Mouse (Mus musculus) activated CD4-positive, CD25-positive, alpha-beta regulatory T cell, adult 4 months (primary cell): Measurements from ENCODE around the gene Grid2ip. TPM values are rescaled to one million over a fixed set of nuclear protein-coding genes. Genes with fewer than 3 reads are reported as not detected.
A peak's percentile ranks its signal among the peaks of the same experiment; 100 is the strongest.
"Not testable (repeated sequence)": the region's sequence is repeated elsewhere in the genome, so short reads cannot be mapped to it uniquely, and the experiment has no call there.

ENCODE experiments used
- ATAC-seq: one replicate; pipeline ENCODE4 v1.8.0; 2017
- polyA plus RNA-seq, 2 experiments: library from polyadenylated mRNA; unstranded; fragments of 100-300 nt; shearing (Covaris generic); gene quantifications; one replicate each; pipeline ENCODE4 v1.2.1; 2017

Grid2ip gene
- polyA plus RNA-seq, 2 experiments from 2014 or later: not detected

GRCm38 (mm10) chr5:143363678-143364615, 6.8 kb downstream of the Grid2ip start:
- no peak for ATAC-seq

GRCm38 (mm10) chr5:143367931-143368330, 10.8 kb downstream of the Grid2ip start:
- no peak for ATAC-seq

- ATAC-seq: no peak
These were observed 12.6 kb downstream of the Grid2ip start for GRCm38 (mm10) chr5:143369611-143370255.

GRCm38 (mm10) chr5:143370416-143371145, 13.4 kb downstream of the Grid2ip start:
- ATAC-seq: no peak

GRCm38 (mm10) chr5:143371146-143371510, 14.0 kb downstream of the Grid2ip start:
- ATAC-seq: no peak

- no peak for ATAC-seq
These were observed 15.7 kb downstream of the Grid2ip start for GRCm38 (mm10) chr5:143372818-143373217.

GRCm38 (mm10) chr5:143375242-143375641, 18.1 kb downstream of the Grid2ip start:
- no peak for ATAC-seq

- ATAC-seq: no peak
These were observed 19.0 kb downstream of the Grid2ip start for GRCm38 (mm10) chr5:143376156-143376555.

- no peak for ATAC-seq
These were observed 29.9 kb downstream of the Grid2ip start for GRCm38 (mm10) chr5:143386797-143387621.

- ATAC-seq: no peak
These were observed 37.0 kb downstream of the Grid2ip start for GRCm38 (mm10) chr5:143394184-143394583.

- not testable (repeated sequence) for ATAC-seq
These were observed 37.8 kb downstream of the Grid2ip start for GRCm38 (mm10) chr5:143394966-143395365.

GRCm38 (mm10) chr5:143395649-143396048, 38.5 kb downstream of the Grid2ip start:
- ATAC-seq: no peak

- ATAC-seq: no peak
These were observed 43.4 kb downstream of the Grid2ip start for GRCm38 (mm10) chr5:143400501-143400900.

GRCm38 (mm10) chr5:143401556-143401955, 44.4 kb downstream of the Grid2ip start:
- no peak for ATAC-seq

GRCm38 (mm10) chr5:143403221-143404147, 46.3 kb downstream of the Grid2ip start, which contains the start of gene Kdelr2:
Gene Kdelr2 (plus strand): TSS chr5:143403838.
- ATAC-seq: peak; percentile 75

GRCm38 (mm10) chr5:143404148-143404930, 47.2 kb downstream of the Grid2ip start:
- ATAC-seq: peak; percentile 14

- no peak for ATAC-seq
These were observed 48.1 kb downstream of the Grid2ip start for GRCm38 (mm10) chr5:143405200-143405599.

GRCm38 (mm10) chr5:143406548-143406947, 49.4 kb downstream of the Grid2ip start:
- no peak for ATAC-seq

- no peak for ATAC-seq
These were observed 52.1 kb downstream of the Grid2ip start for GRCm38 (mm10) chr5:143409239-143409638.

GRCm38 (mm10) chr5:143410841-143411395, 53.8 kb downstream of the Grid2ip start:
- no peak for ATAC-seq
